Mouse (Mus musculus) C2C12 (cell line): Measurements from ENCODE around the gene Col6a5.

Experiments used
- CEBPB ChIP-seq: IDR thresholded peaks from one replicate; pipeline ENCODE4 v1.6.1; 2011; ENCODE audit warnings: low read depth, mild to moderate bottlenecking, control low read depth, moderate library complexity
- CTCF ChIP-seq: IDR thresholded peaks from one replicate; pipeline ENCODE4 v1.5.1; 2011; ENCODE audit not compliant: control insufficient read depth, insufficient read depth, insufficient read length
- FOSL1 ChIP-seq: IDR thresholded peaks from one replicate; pipeline ENCODE4 v1.8.0; 2011; ENCODE audit warnings: mild to moderate bottlenecking, low read length; ENCODE audit not compliant: poor library complexity, insufficient read depth, severe bottlenecking

- TF ChIP-seq CTCF (no peak), FOSL1 (no peak), CEBPB (no peak)
These were observed 133.3 kb downstream of the Col6a5 start for GRCm38 (mm10) chr9:105827076-105827647.
